Mouse (Mus musculus) stomach, adult 2 months (tissue): Measurements from ENCODE around the gene Exoc6b. TPM values are rescaled to one million over a fixed set of nuclear protein-coding genes. Genes with fewer than 3 reads are reported as not detected.

Source experiments
- polyA plus RNA-seq: library from polyadenylated mRNA; depleted of rRNA; stranded (reverse); fragments of >200 nt; gene quantifications from 2 replicates; pipeline ENCODE4 v1.2.3, GENCODE M21; 2012; rRNA removed

Exoc6b gene
- polyA plus RNA-seq: 3.1 and 4.1 TPM in 2 replicates

DNA sequence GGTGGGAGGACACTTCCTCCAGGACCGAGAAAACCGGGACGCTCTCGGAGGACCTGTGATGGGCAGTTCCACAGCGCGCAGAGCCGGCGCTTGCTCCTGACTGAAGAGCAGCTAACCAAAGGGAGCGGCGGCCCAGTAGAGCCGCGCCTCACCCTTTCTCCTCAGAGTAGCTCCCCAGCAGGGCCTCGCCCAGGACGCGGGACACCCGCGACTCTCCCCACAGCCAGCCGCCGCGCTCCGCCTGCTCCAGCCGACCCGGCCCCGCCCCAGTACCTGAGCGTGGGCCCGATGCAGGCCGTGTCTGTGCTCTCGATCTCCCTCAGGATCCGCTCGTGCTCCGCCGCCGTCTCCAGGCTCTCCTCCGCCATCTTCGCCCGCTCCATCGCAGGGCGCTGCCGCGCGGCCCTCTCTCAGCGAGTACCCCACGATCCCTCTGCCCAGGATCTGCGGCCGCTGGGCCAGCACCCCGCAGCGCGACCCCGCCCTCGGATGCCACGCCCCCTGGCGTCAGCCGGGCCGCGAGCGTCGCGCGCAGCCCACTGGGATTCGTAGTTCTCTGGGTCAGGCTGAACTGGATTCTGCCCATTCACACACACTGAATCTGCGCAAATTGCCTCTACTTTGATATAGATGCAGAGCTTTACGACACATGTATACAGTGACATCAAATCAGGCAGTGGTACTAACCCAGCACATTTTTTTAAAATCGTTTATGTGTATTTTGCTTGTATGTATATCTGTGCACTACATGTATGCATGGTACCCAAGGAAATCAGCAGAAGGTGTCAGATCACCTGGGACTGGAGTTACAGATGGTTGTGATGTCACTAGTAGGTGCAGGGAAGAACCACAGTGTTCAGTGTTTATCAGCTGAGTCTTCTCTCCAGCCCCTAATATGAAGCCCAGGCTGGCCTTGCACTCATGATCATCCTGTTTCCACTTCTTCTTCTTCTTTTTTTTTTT, at the start of gene Exoc6b:
Exoc6b (minus strand) TSS at position 491 of the 963 bp plus-strand sequence.

DNA sequence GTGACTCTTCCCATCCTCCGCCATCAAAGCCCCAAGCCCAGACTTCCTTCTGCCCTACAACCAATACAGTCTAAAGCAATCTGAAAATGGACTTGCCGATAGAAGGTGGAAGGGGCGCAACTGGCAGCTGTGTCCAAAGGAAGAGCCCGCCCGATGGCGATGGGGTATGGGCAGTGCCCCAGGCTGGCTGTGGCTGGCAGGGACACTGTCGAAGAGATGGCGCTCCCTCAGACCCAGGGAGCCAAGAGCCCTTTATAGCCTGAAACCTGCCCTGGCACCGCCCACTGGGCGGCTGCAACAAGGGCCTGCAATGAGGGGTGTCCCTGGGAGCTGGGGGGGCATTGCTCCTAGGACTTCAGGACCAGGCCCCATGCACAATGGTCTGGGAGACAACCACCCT, 475.6 kb downstream of the Exoc6b start, which contains the start of gene Cyp26b1:
Cyp26b1 (minus strand) TSS at position 216 of the 400 bp plus-strand sequence.

Other genes starting within 250 kb of the Exoc6b start
- gene Spr, start 68.3 kb upstream of the Exoc6b start, polyA plus RNA-seq: 14.9 and 26.7 TPM in 2 replicates
- gene Emx1, start 117.9 kb upstream of the Exoc6b start, polyA plus RNA-seq: not detected in 2 replicates